Mouse (Mus musculus): ENCODE measurements around the gene Neu2.

Gene Neu2

GRCm38 (mm10) chr1:87645748-87646147, 136.1 kb downstream of the Neu2 start:
- no peak for ATAC-seq (ENCODE audit: low TSS enrichment)
